Mouse (Mus musculus) liver, embryonic 15.5 days (tissue): ENCODE measurements around the gene Galnt6. TPM values are rescaled to one million over a fixed set of nuclear protein-coding genes. Genes with fewer than 3 reads are reported as not detected.

Source experiments
- ATAC-seq: fragments of 200-750 bp; cut with Nextera tagmentation; 2 replicates; pipeline ENCODE4 v1.8.0; 2017; ENCODE audit warnings: moderate number of reproducible peaks, mild to moderate bottlenecking, moderate library complexity; ENCODE audit not compliant: insufficient read depth
- H3K27ac ChIP-seq: fragments of 300-500 bp; sonication (generic); replicated peaks from 2 replicates; pipeline ENCODE4 v1.5.1; 2015; ENCODE audit warnings: mild to moderate bottlenecking, inconsistent platforms
- H3K27me3 ChIP-seq: fragments of 300-500 bp; sonication (generic); 2 replicates; pipeline ENCODE4 v1.6.1; 2015; ENCODE audit warnings: mild to moderate bottlenecking, inconsistent platforms
- H3K36me3 ChIP-seq: fragments of 300-500 bp; sonication (generic); replicated peaks from 2 replicates; pipeline ENCODE4 v1.6.1; 2015; ENCODE audit warnings: moderate library complexity, mild to moderate bottlenecking, inconsistent platforms
- H3K4me1 ChIP-seq: fragments of 300-500 bp; sonication (generic); replicated peaks from 2 replicates; pipeline ENCODE4 v1.6.1; 2015; ENCODE audit warnings: inconsistent platforms
- H3K4me2 ChIP-seq: fragments of 300-500 bp; sonication (generic); 2 replicates; pipeline ENCODE4 v1.6.1; 2015; ENCODE audit warnings: moderate library complexity, mild to moderate bottlenecking, inconsistent platforms
- H3K4me3 ChIP-seq: fragments of 300-500 bp; sonication (generic); replicated peaks from 2 replicates; pipeline ENCODE4 v1.5.1; 2015; ENCODE audit warnings: mild to moderate bottlenecking, inconsistent platforms
- H3K9ac ChIP-seq: fragments of 300-500 bp; sonication (generic); 2 replicates; pipeline ENCODE4 v1.6.1; 2015; ENCODE audit warnings: moderate library complexity, mild to moderate bottlenecking, inconsistent platforms
- H3K9me3 ChIP-seq: fragments of 300-500 bp; sonication (generic); replicated peaks from 2 replicates; pipeline ENCODE4 v1.6.1; 2016; ENCODE audit warnings: inconsistent platforms
- WGBS: fragments of 180-500 bp; shearing (Covaris S2); methylation state at CpG from one replicate; pipeline ENCODE4 v1.1.7; 2015; ENCODE audit warnings: mixed read lengths; ENCODE audit not compliant: insufficient replicate concordance; 5-methylcytosine and 5-hydroxymethylcytosine counted together
- microRNA-seq: library from miRNA; unstranded; fragments of <30 nt; microRNA quantifications from one replicate; pipeline ENCODE4, GENCODE M21; 2016
- polyA plus RNA-seq: library from polyadenylated mRNA; unstranded; fragments of >200 nt; fragmentation: Nextera tagmentation; extraction: Ambion mirVana; gene quantifications from 2 replicates; pipeline ENCODE4 v1.2.1, GENCODE M21; 2015

The Galnt6 gene
- polyA plus RNA-seq, 1 experiment from 2014 or later = 1.2 TPM

- ATAC-seq = no peak
- Histone ChIP-seq H3K4me1 (peaks cover 9% of the 10 kb centered on the region; the same call in 1 of the 2 replicates), H3K36me3 (peaks cover 3% of the 10 kb centered on the region; the same call in 1 of the 2 replicates), H3K4me2 (no peak overlapping the region), H3K9me3 (no peaks in the 10 kb centered on the region), H3K4me3 (no peak overlapping the region), H3K27me3 (no peaks in the 10 kb centered on the region), H3K27ac (no peak overlapping the region), H3K9ac (no peak overlapping the region)
- 74% methylated on average over 5 of the region's 5 CpGs for WGBS
Observed at GRCm38 (mm10) chr15:100655201-100655600, 74.0 kb downstream of the Galnt6 start.

GRCm38 (mm10) chr15:100654271-100654670 is 74.9 kb downstream of the Galnt6 start:
- Histone ChIP-seq H3K36me3 (peaks cover 6% of the 10 kb centered on the region; the same call in 1 of the 2 replicates), H3K27ac (no peak overlapping the region), H3K9me3 (no peaks in the 10 kb centered on the region), H3K4me3 (no peak overlapping the region), H3K27me3 (no peaks in the 10 kb centered on the region), H3K4me1 (no peaks in the 10 kb centered on the region; the same call in 1 of the 2 replicates), H3K9ac (no peak overlapping the region), H3K4me2 (no peak overlapping the region)
- WGBS = 56% methylated on average over 1 of the region's 1 CpGs
- no peak for ATAC-seq

GRCm38 (mm10) chr15:100651610-100652009 is 77.6 kb downstream of the Galnt6 start:
- WGBS = 48% methylated on average over 9 of the region's 9 CpGs
- H3K9ac ChIP-seq = no peak overlapping the region
- no peaks in the 10 kb centered on the region for H3K9me3 ChIP-seq
- no peaks in the 10 kb centered on the region; the same call in 1 of the 2 replicates for H3K4me1 ChIP-seq
- H3K27ac ChIP-seq = no peak overlapping the region
- peaks cover 9% of the 10 kb centered on the region for H3K36me3 ChIP-seq
- ATAC-seq = no peak
- no peak overlapping the region for H3K4me3 ChIP-seq
- H3K27me3 ChIP-seq = no peaks in the 10 kb centered on the region
- H3K4me2 ChIP-seq = no peak overlapping the region

- Histone ChIP-seq H3K9ac (no peak overlapping the region), H3K27ac (no peak overlapping the region), H3K27me3 (no peaks in the 10 kb centered on the region), H3K4me1 (no peaks in the 10 kb centered on the region; the same call in 1 of the 2 replicates), H3K4me3 (no peak overlapping the region), H3K36me3 (peaks cover 9% of the 10 kb centered on the region), H3K4me2 (no peak overlapping the region), H3K9me3 (no peaks in the 10 kb centered on the region)
- no peak for ATAC-seq
- 78% methylated on average over 10 of the region's 10 CpGs for WGBS
Observed at GRCm38 (mm10) chr15:100650111-100650510, 79.1 kb downstream of the Galnt6 start.

- no peak for ATAC-seq
- 74% methylated on average over 6 of the region's 6 CpGs for WGBS
Observed at GRCm38 (mm10) chr15:100646161-100646560, 83.0 kb downstream of the Galnt6 start.

GRCm38 (mm10) chr15:100642451-100642850 is 86.7 kb downstream of the Galnt6 start:
- 0 out of 2 replicates have a peak, but pooled peaks cover 3% of the 10 kb centered on the region for H3K4me1 ChIP-seq
- no peak overlapping the region for H3K4me3 ChIP-seq
- no peak overlapping the region for H3K27ac ChIP-seq
- H3K4me2 ChIP-seq = no peak overlapping the region
- H3K36me3 ChIP-seq = no peaks in the 10 kb centered on the region
- 79% methylated on average over 7 of the region's 7 CpGs for WGBS
- H3K9ac ChIP-seq = no peak overlapping the region
- no peaks in the 10 kb centered on the region for H3K9me3 ChIP-seq
- peaks cover 18% of the 10 kb centered on the region for H3K27me3 ChIP-seq
- ATAC-seq = no peak

More at GRCm38 (mm10) chr15:100646161-100646560, 83.0 kb downstream of the Galnt6 start:
- no peak overlapping the region for H3K9ac ChIP-seq
- no peaks in the 10 kb centered on the region for H3K9me3 ChIP-seq
- no peaks in the 10 kb centered on the region for H3K27me3 ChIP-seq
- no peak overlapping the region for H3K27ac ChIP-seq
- peaks cover 7% of the 10 kb centered on the region for H3K36me3 ChIP-seq
- no peak overlapping the region for H3K4me2 ChIP-seq
- no peaks in the 10 kb centered on the region for H3K4me1 ChIP-seq
- H3K4me3 ChIP-seq = no peak overlapping the region

Small RNA genes within 50 kb of the gene (microRNA-seq; reads per million reads assigned to microRNA genes)
- gene Mir6961 = 2.3 reads per million

Other genes with a start within 250 kb of the Galnt6 start
- 0.81 and 0.97 TPM in 2 replicates for gene Csrnp2, start 233.9 kb downstream of the Galnt6 start, polyA plus RNA-seq
- 3.7 and 4.1 TPM in 2 replicates for gene Tfcp2, start 177.4 kb downstream of the Galnt6 start, polyA plus RNA-seq
- gene Pou6f1, start 129.4 kb downstream of the Galnt6 start, polyA plus RNA-seq = 0.14 and 0.37 TPM in 2 replicates
- 145 and 148 TPM in 2 replicates for gene Dazap2, start 114.0 kb downstream of the Galnt6 start, polyA plus RNA-seq
- gene Smagp, start 92.4 kb downstream of the Galnt6 start, polyA plus RNA-seq = 9.3 and 10.8 TPM in 2 replicates
- 18.2 and 22.2 TPM in 2 replicates for gene Bin2, start 59.8 kb downstream of the Galnt6 start, polyA plus RNA-seq
- gene Cela1, start 41.5 kb downstream of the Galnt6 start, polyA plus RNA-seq = 17.0 and 22.6 TPM in 2 replicates
- gene Slc4a8, start 32.4 kb upstream of the Galnt6 start, polyA plus RNA-seq = 0.25 and 0.50 TPM in 2 replicates
- 0.24 and 0.32 TPM in 2 replicates for gene Scn8a, start 140.5 kb upstream of the Galnt6 start, polyA plus RNA-seq